Mouse (Mus musculus) ES-E14 (cell line): ENCODE data around the gene Upk1a. TPM values are rescaled to one million over a fixed set of nuclear protein-coding genes. Genes with fewer than 3 reads are reported as not detected.

ENCODE experiments used
- DNase-seq: peaks from one replicate; pipeline ENCODE4 v3.0.0-alpha.2; 2013; ENCODE audit warnings: low read depth, low spot score
- H3K27ac ChIP-seq: 2 replicates; pipeline ENCODE4 v1.5.1; 2012; ENCODE audit warnings: low read depth, mild to moderate bottlenecking, low read length, moderate library complexity, mixed read lengths; ENCODE audit not compliant: poor library complexity, insufficient read depth, severe bottlenecking
- H3K36me3 ChIP-seq: 2 replicates; pipeline ENCODE4 v1.6.1; 2012; ENCODE audit warnings: mild to moderate bottlenecking, low read length, moderate library complexity, mixed read lengths; ENCODE audit not compliant: control insufficient read depth, poor library complexity, insufficient read depth, severe bottlenecking
- H3K4me1 ChIP-seq, 2 experiments: fragments of 150-350 bp in 1 of 2; sonication (generic) in 1 of 2; 2 replicates each; pipeline ENCODE4 v1.6.1; 2012; ENCODE audit warnings: low read length in 2 of 2, mild to moderate bottlenecking in 1 of 2, mixed read lengths in 1 of 2; ENCODE audit not compliant: control insufficient read depth in 2 of 2, insufficient read depth in 2 of 2, poor library complexity in 1 of 2
- H3K4me3 ChIP-seq, 2 experiments: fragments of 150-350 bp in 1 of 2; sonication (generic) in 1 of 2; 2 replicates each; pipeline ENCODE4 v1.5.1; 2012; ENCODE audit warnings: low read length in 2 of 2, low read depth in 1 of 2, mild to moderate bottlenecking in 1 of 2, mixed read lengths in 1 of 2; ENCODE audit not compliant: insufficient read depth in 1 of 2, poor library complexity in 1 of 2, severe bottlenecking in 1 of 2
- H3K9ac ChIP-seq: 2 replicates; pipeline ENCODE4 v1.6.1; 2012; ENCODE audit warnings: low read depth, mild to moderate bottlenecking, low read length, mixed read lengths; ENCODE audit not compliant: poor library complexity, insufficient read depth, severe bottlenecking
- H3K9me3 ChIP-seq: fragments of 150-350 bp; sonication (generic); 2 replicates; pipeline ENCODE4 v1.6.1; 2012; ENCODE audit warnings: low read depth, mild to moderate bottlenecking, low read length; ENCODE audit not compliant: control insufficient read depth, insufficient read depth
- CHD2 ChIP-seq: IDR thresholded peaks from 2 replicates; pipeline ENCODE4 v1.6.1; 2014; ENCODE audit warnings: mild to moderate bottlenecking, low read depth, low read length, inconsistent platforms
- HCFC1 ChIP-seq: IDR thresholded peaks from 2 replicates; pipeline ENCODE4 v1.6.1; 2012; ENCODE audit warnings: low read length, inconsistent platforms, borderline replicate concordance; ENCODE audit not compliant: insufficient read depth
- MAFK ChIP-seq: IDR thresholded peaks from 2 replicates; pipeline ENCODE4 v1.6.1; 2014; ENCODE audit warnings: mild to moderate bottlenecking, low read depth, low read length, inconsistent platforms; ENCODE audit not compliant: insufficient read depth
- ZC3H11A ChIP-seq: IDR thresholded peaks from 2 replicates; pipeline ENCODE4 v1.6.1; 2012; ENCODE audit warnings: low read depth, mild to moderate bottlenecking, inconsistent platforms, low read length, borderline replicate concordance
- ZNF384 ChIP-seq: IDR thresholded peaks from 2 replicates; pipeline ENCODE4 v1.6.1; 2012; ENCODE audit warnings: low read depth, low read length, inconsistent platforms
- in situ Hi-C, 2 experiments: fragments of 600-800 bp; cut with MboI; formaldehyde crosslinking; loops; one replicate each; pipeline ENCODE4 v1.15.1; 2025; ENCODE audit warnings: low sequenced_read_pairs in 2 of 2, inconsistent platforms in 1 of 2; ENCODE audit not compliant: unreplicated experiment in 2 of 2
- total RNA-seq: library from RNA; depleted of rRNA; stranded (reverse); fragments of 300-350 nt; gene quantifications from 2 replicates; pipeline ENCODE4 v1.2.3, GENCODE M21; 2012

Upk1a gene
- total RNA-seq, 1 experiment, result 1.8 TPM

- in situ Hi-C loops, result no loop called here
- Histone ChIP-seq H3K9ac (peak within 1 kb of the TSS; percentile 99), H3K36me3 (peaks cover 5% of the 10 kb centered on the region), H3K4me3 (peak within 1 kb of the TSS; percentile 97 to 99), H3K27ac (peak within 1 kb of the TSS; percentile 99), H3K4me1 (peaks cover 4 to 22% of the 10 kb centered on the region in 2 experiments; a peak in 2 of 4 replicates), H3K9me3 (no peaks in the 10 kb centered on the region)
- peak; percentile 82 for TF ChIP-seq ZNF384
- peak; percentile 95 for TF ChIP-seq HCFC1
- TF ChIP-seq ZC3H11A, result no peak
- TF ChIP-seq MAFK, result no peak
- DNase-seq, result peak; percentile 95
Measured at GRCm38 (mm10) chr7:30563117-30563905, 49.3 kb downstream of the Upk1a start, which contains the start of the genes U2af1l4, Gm49396 and Psenen. Gene U2af1l4, plus strand, starts transcription at chr7:30563301. Gene Gm49396, plus strand, starts transcription at chr7:30563344. Gene Psenen, minus strand, starts transcription at chr7:30563627.

DNA sequence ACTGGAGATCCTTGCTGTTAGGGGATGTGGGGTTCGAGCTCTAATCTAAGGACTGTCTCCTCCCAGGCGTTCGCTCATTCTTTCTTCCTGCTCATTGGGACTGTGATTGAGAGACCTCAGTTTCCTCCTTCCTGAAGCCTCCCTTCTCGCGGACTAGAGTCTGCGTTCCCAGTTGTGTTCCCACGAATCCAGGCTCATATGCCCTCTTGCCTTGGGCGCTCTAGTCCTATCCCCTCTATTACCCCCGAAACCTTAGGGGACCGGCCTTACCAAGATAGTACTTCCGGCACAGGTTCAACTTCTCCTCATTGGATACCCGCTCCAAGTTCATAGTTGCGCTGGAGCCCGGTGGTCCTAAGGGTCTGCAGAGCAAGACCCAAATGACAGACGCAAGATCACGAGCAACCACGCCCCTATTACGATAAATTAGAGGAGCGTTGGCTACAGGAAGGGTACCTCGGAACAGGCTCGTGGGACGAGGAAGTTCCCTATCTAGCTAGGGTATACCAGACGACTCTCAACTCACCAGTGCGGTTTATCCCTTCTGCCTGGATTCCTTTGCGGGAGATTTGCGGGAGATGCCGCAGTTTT, 50.0 kb downstream of the Upk1a start:
- H3K36me3 ChIP-seq, result peaks cover 2% of the 10 kb centered on the region; the same call in 1 of the 2 replicates
- no peaks in the 10 kb centered on the region for H3K9me3 ChIP-seq
- H3K4me3 ChIP-seq, result peak overlapping the region; percentile 97 to 99
- peak overlapping the region; percentile 32; the same call in 1 of the 2 replicates for H3K27ac ChIP-seq
- no peak for TF ChIP-seq ZC3H11A
- TF ChIP-seq HCFC1, result no peak
- TF ChIP-seq MAFK, result no peak
- no peak for TF ChIP-seq ZNF384
- no peak for TF ChIP-seq CHD2
- peak overlapping the region; percentile 88 for H3K9ac ChIP-seq
- no peak for DNase-seq
- in situ Hi-C loops, result no loop called here
- peaks cover 4 to 26% of the 10 kb centered on the region in 2 experiments; a peak in 2 of 4 replicates for H3K4me1 ChIP-seq

DNA sequence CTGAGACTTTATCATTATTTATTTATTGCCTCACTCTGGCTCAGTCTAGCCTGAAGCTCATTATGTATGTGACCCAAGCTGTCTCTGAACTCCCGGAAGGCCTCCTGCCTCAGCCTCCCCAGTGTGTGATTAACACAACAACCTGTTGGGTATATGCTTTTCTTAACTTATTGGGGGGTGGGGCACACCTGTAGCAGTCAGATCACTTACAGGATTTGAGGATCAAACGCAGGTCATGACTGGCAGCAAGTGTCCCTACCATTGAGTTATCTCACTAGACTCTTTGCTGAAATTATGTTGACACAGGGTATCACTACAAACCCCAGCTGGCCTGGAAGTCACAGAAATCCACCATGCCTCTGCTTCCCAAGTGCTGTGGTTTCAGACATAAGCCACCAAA, 52.4 kb downstream of the Upk1a start:
- no peak for DNase-seq
- Histone ChIP-seq H3K4me3 (0 out of 4 replicates have a peak overlapping the region, but pooled peaks of 1 of the 2 experiments have one; percentile 96), H3K36me3 (peaks cover 15% of the 10 kb centered on the region), H3K4me1 (peaks cover 4 to 13% of the 10 kb centered on the region in 2 experiments; a peak in 2 of 4 replicates), H3K9ac (no peak overlapping the region; the same call in 1 of the 2 replicates), H3K27ac (no peak overlapping the region), H3K9me3 (no peaks in the 10 kb centered on the region)
- TF ChIP-seq HCFC1, result no peak
- no peak for TF ChIP-seq ZC3H11A
- no peak for TF ChIP-seq MAFK
- no peak for TF ChIP-seq ZNF384
- TF ChIP-seq CHD2, result no peak
- in situ Hi-C loops, result no loop called here

GRCm38 (mm10) chr7:30559443-30559954, 53.1 kb downstream of the Upk1a start, which contains the start of gene Lin37:
Gene Lin37, minus strand, starts transcription at chr7:30559838.
- in situ Hi-C loops, result no loop called here
- DNase-seq, result peak; percentile 96
- H3K4me1 ChIP-seq, result peaks cover 4 to 13% of the 10 kb centered on the region in 2 experiments; a peak in 2 of 4 replicates
- no peak within 1 kb of the TSS for H3K27ac ChIP-seq
- H3K4me3 ChIP-seq, result peak within 1 kb of the TSS; percentile 79 to 96
- no peaks in the 10 kb centered on the region for H3K9me3 ChIP-seq
- peaks cover 18% of the 10 kb centered on the region for H3K36me3 ChIP-seq
- H3K9ac ChIP-seq, result peak within 1 kb of the TSS; percentile 77
- TF ChIP-seq HCFC1, result peak; percentile 84
- TF ChIP-seq CHD2, result peak; percentile 48; the same call in 1 of the 2 replicates
- no peak for TF ChIP-seq ZC3H11A
- TF ChIP-seq ZNF384, result 0 out of 2 replicates have a peak, but pooled peaks have one; percentile 4
- TF ChIP-seq MAFK, result no peak
